Mouse (Mus musculus): ENCODE measurements at regions not wholly inside any gene's neighbourhood (a gene's known extent, or its start where the extent isn't known, plus 50 kb on each side); places are given as distances from the start of the nearest gene placed in this dataset.
"Not testable (repeated sequence)": the region's sequence is repeated elsewhere in the genome, so short reads cannot be mapped to it uniquely, and the experiment has no call there.

DNA sequence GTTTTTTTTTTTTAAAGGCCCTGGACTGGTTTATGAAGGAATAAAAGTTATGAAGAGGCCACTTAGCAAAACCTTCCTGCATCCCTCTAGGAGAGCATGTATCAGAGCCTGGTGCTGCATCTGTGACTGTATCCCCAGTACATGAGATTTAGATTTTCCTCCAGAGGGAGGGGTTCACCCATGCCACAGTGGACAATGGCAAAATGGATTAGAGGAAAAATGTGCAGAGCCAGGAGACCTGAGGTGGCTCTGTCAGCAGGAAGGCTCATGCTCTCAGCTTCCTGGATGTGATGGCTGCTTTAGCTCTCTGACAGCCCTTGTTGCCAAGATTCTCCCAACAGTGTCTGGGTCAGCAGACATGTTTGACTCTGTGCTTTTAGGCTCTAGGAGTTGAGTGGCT lies 298.2 kb downstream of the Eipr1 start:
- DNase-seq (ENCODE audit: low read depth), result no peak

DNA sequence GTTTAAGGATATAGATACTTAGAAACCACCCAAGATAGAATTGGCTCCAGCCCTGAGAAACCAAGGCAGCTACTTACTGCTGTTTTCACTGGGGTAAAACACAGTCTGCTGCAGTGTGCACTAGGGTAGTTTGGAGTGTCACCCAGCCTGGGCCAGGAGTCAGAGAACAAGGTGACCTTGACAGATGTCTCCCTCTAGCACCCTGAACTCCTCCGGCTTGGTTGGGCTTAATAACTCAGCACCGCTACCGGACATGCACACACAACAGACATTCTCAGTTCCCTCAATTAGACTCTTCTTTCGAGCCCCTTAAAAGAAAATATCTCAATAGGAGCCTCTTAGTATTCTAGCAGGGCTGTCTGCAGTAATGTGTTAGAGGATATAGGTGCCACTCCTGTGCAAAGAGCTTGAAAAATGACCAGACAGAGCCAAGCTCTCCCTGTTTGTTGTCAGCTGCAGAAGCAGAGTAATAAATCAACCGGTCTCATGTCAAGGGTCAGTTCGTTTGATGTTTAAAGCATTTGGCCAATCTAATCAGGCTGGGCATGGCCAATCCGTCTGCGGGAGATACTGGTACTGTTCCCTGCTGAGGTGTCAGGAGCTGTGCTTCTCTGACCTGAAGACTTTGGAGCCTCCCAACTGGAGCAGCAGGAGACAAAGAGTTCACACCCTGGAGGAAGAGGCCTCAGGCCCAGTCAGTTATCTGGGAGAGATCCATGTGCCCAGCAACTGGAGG lies 299.1 kb downstream of the Eipr1 start:
- DNase-seq (ENCODE audit: low read depth), result no peak

GRCm38 (mm10) chr12:29054367-29054766 lies 302.8 kb downstream of the Eipr1 start:
- no peak for DNase-seq (ENCODE audit: low read depth)

- DNase-seq (ENCODE audit: low read depth), result no peak
Observed at GRCm38 (mm10) chr12:29062025-29062637, 310.5 kb downstream of the Eipr1 start.

- DNase-seq (ENCODE audit: low read depth), result no peak
Observed at GRCm38 (mm10) chr12:29062801-29063200, 311.2 kb downstream of the Eipr1 start.

GRCm38 (mm10) chr12:29068180-29068579 lies 316.6 kb downstream of the Eipr1 start:
- no peak for DNase-seq (ENCODE audit: low read depth)

DNA sequence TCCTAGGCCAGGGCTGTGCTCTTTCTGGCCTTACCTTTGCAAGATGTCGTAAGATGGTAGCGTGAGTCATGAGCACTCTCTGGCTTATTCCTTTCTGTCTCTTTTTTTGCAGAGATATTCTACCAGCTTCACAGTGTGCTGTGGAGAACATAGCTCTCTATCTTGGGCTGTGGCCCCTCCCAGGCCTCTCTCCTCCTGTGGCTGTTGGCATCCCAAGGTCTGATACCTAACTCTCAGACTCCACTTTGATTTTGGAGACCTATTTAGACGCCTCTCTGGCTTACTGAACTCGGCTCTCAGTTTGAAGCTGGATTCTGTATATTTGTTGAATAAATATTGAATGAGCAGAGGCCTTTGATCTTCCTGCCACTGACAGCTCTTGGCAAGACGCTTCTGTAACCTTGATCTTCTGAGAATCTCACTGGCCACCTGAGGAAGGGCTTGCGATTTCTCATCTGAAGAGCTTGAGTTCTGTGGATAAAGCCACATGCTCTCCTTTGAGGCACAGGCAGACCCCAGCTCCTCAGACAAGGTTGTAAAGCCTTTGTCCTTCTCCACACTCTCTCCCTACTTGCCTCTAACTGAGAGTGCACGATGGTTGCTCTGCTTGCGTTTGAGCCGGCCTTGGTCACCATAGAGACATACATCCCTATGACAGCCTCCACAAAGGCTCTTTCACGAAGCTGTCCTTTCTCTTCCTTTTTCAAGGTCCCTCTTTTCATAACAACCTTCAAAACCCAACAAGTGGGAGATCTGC lies 323.7 kb downstream of the Eipr1 start:
- no peak for DNase-seq (ENCODE audit: low read depth)

DNA sequence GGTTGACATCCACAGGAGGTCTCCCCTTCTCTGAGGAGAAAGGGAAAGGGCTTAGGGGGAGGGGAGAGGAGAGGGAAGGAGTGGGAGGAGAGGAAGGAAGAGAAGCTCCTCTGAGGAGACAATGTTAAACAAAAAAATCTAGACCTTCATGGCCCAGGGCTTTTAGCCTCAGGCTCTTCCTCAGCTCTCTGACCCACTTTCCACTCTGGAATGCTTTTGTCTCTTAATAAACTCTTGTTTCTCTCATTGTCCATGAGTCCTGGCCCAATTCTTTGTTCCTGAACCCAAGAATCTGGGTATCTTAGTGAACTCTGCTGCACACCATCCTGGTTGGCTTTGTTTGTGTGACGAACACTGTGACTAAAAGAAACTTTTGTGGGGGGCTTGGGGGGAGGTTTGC lies 325.0 kb downstream of the Eipr1 start:
- no peak for DNase-seq (ENCODE audit: low read depth)

- DNase-seq (ENCODE audit: low read depth), result no peak
Observed at GRCm38 (mm10) chr12:29079011-29079410, 327.4 kb downstream of the Eipr1 start.

DNA sequence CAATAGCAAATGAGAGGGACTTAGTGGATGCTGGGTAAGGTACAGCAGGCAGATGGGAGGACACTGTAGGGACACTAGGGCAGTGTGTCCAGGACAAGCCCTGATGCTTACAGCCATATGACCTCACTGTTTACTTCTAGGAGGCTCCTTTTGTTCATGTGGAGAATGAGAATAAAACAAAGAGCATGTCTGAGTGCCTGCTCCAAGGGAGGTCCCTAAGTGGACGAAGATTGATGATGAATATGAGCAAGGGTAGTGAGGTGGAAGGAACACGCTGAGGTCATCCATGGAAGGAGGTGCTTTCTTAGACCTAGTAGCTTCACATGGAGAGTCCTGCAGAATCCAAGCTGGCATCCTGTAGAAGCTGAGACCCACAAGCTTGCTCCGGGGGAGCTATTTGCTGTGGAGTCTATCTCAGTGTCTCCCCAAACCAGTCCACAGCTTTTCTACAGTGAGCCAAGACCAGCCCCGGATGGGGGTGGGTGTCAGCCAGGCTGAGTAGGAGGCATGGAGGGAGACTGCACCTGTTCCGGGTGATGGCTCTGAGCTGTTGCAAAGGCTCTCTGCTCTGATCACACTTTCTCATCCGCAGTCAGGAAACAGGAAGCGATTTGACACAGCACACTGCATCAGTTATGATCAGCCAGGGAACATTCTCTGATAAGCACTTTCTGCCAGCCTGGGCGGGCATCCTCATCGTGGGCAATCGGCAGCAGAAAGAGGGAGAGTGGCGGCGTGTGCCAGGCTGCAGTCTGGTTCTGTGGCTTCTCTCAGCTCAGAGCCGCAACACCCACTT lies 332.0 kb downstream of the Eipr1 start:
- no peak for DNase-seq (ENCODE audit: low read depth)

DNA sequence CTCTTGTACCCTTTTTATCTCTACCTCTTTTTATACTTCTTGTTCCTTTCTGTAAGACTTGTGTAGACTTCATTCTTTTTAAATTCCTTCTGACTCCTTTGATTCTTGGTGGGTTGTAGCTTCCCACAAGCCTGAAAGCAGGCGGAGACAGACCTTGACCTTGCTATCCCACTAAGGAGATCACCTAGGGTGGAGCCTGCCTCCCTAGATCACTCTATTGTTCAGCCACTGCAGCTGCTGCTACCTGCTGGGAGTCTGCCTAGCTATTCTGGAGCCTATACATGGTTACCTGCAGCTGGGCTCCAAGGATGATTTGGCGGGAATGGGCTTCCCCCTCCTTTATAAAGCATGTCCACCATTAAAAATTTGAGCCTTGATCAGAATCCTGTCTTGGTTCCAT lies 335.6 kb downstream of the Eipr1 start:
- not testable (repeated sequence) for DNase-seq (ENCODE audit: low read depth)

GRCm38 (mm10) chr12:29089634-29090033 lies 338.0 kb downstream of the Eipr1 start:
- DNase-seq (ENCODE audit: low read depth), result no peak

- no peak for DNase-seq (ENCODE audit: low read depth)
Observed at GRCm38 (mm10) chr12:29090451-29090850, 338.8 kb downstream of the Eipr1 start.

GRCm38 (mm10) chr12:29095406-29096032 lies 343.9 kb downstream of the Eipr1 start:
- no peak for DNase-seq (ENCODE audit: low read depth)

- no peak for DNase-seq (ENCODE audit: low read depth)
Observed at GRCm38 (mm10) chr12:29096033-29096913, 344.7 kb downstream of the Eipr1 start.

DNA sequence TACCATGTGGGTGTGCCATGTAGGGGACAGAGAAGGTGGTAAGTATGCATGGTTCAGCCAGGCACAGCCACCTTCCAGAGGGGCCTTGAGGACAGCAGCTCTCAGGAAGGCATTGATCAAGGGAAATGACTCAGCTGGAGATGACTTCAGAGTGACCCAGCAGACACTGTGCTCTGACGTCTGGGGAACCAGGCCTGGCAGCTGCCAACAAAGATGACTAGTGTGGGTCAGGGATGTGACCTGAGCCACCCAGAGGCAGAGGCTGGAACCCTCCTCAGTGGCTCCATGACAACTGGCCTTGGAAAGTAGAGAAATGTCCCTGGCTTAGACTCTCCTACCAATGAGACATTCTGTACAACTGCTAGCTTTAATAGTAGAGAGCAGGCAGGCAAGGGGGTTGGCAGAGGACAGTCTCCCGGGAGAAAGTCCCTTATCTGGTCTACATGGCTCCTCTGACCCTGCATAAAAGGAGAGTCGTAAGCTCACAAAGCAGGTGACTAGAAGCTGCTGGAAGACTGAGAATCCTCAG lies 348.5 kb downstream of the Eipr1 start:
- no peak for DNase-seq (ENCODE audit: low read depth)

DNA sequence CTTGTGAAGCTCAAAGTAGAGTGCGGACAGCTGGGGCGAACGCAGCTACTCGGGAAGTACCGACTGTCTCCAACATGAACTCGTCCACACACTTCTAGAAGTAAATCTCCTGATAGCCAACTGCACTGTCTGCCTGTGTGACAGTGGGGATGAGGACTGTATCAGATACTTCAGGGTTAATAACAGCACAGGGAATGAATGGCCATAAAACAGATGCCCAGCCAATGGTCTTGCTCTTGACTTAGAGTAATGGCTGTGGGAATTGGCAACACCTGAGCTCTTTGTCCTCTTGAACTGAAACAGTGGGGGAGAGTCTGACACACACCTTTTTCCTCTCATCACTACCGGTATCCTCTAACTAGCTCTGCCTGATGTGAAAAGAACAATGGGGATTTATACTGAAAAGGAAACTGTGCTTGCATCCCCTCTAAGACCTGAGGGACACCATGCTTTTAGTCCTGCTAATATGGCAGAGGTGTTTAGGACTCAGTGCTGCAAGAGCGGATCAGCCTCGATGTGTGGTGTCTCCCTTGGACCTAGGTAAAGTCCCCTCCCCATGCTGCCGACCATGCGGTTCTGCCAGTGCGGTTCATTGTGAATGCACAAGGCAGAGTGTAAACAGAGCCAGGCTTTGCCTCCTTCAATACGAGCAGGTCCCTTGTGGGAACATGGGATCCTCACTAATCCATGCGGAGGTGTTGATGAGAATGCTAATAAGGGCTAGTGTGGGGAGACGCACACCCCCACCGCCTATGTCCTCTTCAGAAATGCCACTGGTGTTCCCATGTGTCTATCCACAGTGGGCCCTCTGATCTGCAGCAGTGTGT lies 355.5 kb downstream of the Eipr1 start:
- no peak for DNase-seq (ENCODE audit: low read depth)

DNA sequence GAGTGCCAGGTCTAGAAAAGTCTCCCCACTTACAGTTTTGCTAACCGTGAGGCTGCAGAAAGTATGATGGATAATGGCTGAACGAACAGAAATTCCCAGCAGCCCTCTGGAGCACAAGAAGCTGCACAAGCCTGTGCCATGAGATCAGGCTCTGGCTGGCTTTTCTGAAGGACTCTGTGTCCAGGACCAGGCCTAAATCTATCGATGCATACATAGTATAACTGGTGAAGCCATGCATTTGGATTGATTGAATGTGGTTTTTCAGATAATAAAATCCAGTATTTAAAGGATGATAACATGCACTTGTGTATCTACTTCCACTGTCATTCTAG lies 356.1 kb downstream of the Eipr1 start:
- DNase-seq (ENCODE audit: low read depth), result no peak

DNA sequence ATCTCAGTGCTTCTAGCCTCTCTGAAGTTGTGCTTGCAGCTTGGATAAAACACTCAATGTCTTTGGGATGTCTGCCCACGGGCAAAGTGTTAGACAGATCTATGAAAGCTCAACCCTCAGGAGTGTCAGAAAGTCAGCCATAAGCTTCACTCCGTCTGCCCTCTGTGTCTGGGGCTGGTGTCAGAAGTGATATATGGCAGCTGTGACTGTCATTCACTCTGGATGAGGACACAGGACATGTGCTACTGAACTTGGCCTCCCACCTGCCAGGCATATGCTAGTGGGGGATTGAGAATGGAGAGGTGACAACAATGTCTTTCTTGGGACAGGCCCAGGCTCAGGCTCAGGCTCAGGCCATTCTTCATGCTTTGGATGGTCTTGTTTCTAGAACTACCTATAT lies 366.7 kb downstream of the Eipr1 start:
- no peak for DNase-seq (ENCODE audit: low read depth)

DNA sequence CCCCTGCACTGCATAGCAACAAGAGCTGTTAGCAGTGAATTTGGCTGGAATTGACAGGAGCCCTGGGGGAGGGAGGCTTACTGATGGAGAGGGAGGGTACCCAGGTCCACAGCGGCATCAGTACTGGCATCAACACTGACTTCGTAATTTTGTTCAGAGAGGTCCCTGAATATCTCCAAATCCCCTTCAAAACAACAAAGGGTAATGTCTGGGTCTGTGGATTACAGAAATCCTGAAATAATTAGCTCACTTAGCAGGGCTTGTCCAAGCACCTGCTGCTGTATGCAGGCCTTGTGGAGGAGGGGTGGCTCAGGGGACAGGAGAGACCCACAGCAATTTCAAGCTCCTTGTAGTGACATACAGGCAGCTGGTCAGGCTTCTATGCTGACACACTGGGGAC lies 369.6 kb downstream of the Eipr1 start:
- DNase-seq (ENCODE audit: low read depth), result no peak

Data from naive thymus-derived CD4-positive, alpha-beta T cell, adult 2 months (primary cell).